Mouse (Mus musculus): ENCODE results near the gene Krt9.
"Not testable (repeated sequence)": the region's sequence is repeated elsewhere in the genome, so short reads cannot be mapped to it uniquely, and the experiment has no call there.

The Krt9 gene

GRCm38 (mm10) chr11:100192992-100193391 is at the start of gene Krt9:
Gene Krt9 (minus strand): TSS chr11:100193246.
- DNase-seq = no peak

GRCm38 (mm10) chr11:100240272-100240671 is 47.2 kb upstream of the Krt9 start:
- DNase-seq = not testable (repeated sequence)

- DNase-seq = no peak
Measured at GRCm38 (mm10) chr11:100221741-100222140, 28.7 kb upstream of the Krt9 start.

GRCm38 (mm10) chr11:100219304-100219703 is 26.3 kb upstream of the Krt9 start:
- no peak for DNase-seq

- DNase-seq = no peak
Measured at GRCm38 (mm10) chr11:100208542-100208941, 15.5 kb upstream of the Krt9 start.

GRCm38 (mm10) chr11:100207498-100207897 is 14.5 kb upstream of the Krt9 start, which contains the start of gene Krt14:
Gene Krt14 (minus strand): TSS chr11:100207548.
- DNase-seq = no peak

- peak; percentile 57 for DNase-seq
Measured at GRCm38 (mm10) chr11:100203448-100203847, 10.4 kb upstream of the Krt9 start.

- DNase-seq = no peak
Measured at GRCm38 (mm10) chr11:100202906-100203305, 9.9 kb upstream of the Krt9 start.

GRCm38 (mm10) chr11:100200104-100200820 is 7.2 kb upstream of the Krt9 start:
- DNase-seq = peak; percentile 42

- no peak for DNase-seq
Measured at GRCm38 (mm10) chr11:100198666-100199065, 5.6 kb upstream of the Krt9 start.

GRCm38 (mm10) chr11:100191820-100192219 is 1.2 kb downstream of the Krt9 start:
- no peak for DNase-seq

GRCm38 (mm10) chr11:100186736-100187135 is 6.3 kb downstream of the Krt9 start:
- DNase-seq = no peak

GRCm38 (mm10) chr11:100181725-100182124 is 11.3 kb downstream of the Krt9 start:
- no peak for DNase-seq

- DNase-seq = no peak
Measured at GRCm38 (mm10) chr11:100179260-100179659, 13.8 kb downstream of the Krt9 start.

GRCm38 (mm10) chr11:100178307-100178706 is 14.7 kb downstream of the Krt9 start:
- DNase-seq = no peak

GRCm38 (mm10) chr11:100176791-100177190 is 16.3 kb downstream of the Krt9 start:
- no peak for DNase-seq

GRCm38 (mm10) chr11:100168765-100169762 is 24.0 kb downstream of the Krt9 start:
- peak; percentile 80 for DNase-seq

- peak; percentile 73 for DNase-seq
Measured at GRCm38 (mm10) chr11:100168071-100168470, 25.0 kb downstream of the Krt9 start.

GRCm38 (mm10) chr11:100164392-100164791 is 28.7 kb downstream of the Krt9 start:
- DNase-seq = no peak

GRCm38 (mm10) chr11:100157908-100158477 is 35.1 kb downstream of the Krt9 start:
- DNase-seq = no peak

GRCm38 (mm10) chr11:100157331-100157730 is 35.7 kb downstream of the Krt9 start:
- DNase-seq = no peak

GRCm38 (mm10) chr11:100155497-100156255 is 37.4 kb downstream of the Krt9 start:
- no peak for DNase-seq

All from lung, postnatal 10 days (tissue).